Mouse (Mus musculus) thymus, adult 2 months (tissue): ENCODE results near the gene Slc30a5.

Experiments
- CTCF ChIP-seq: fragments of 200-500 bp; IDR thresholded peaks from 2 replicates; pipeline ENCODE4 v1.5.1; 2012; ENCODE audit warnings: mild to moderate bottlenecking, control low read depth, low read length, moderate library complexity, borderline replicate concordance; ENCODE audit not compliant: control insufficient read depth, poor library complexity, insufficient read depth; ENCODE audit errors: extremely low read depth
- POLR2A ChIP-seq: fragments of 200-500 bp; IDR thresholded peaks from 2 replicates; pipeline ENCODE4 v1.6.1; 2012; ENCODE audit warnings: mild to moderate bottlenecking, low read length, control low read depth, moderate library complexity; ENCODE audit not compliant: control insufficient read depth, poor library complexity, insufficient read depth; ENCODE audit errors: extremely low read depth

DNA sequence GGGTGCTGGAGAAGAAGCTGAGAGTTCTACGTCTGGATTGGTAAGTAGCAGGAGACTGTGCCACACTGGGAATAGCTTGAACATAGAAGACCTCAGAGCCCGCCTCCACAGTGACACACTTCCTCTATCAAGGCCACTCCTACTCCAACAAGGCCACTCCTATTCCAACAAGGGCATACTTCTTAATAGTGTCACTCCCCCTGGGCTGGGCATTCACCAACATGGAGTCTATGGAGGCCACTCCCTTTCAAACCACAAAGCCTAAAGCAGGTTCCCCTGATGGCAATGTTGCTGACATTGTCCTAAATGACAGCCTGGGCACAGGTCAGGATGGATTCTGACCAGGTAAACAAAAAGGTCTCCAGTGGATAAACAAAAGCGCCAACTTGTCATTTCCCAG is 15.9 kb upstream of the Slc30a5 start:
- TF ChIP-seq CTCF (no peak), POLR2A (no peak)
